10 mouse cellular contexts compared by ENCODE assay signal in genomic region chr5:144875892-144876291, GRCm38 (mm10).
A peak's percentile ranks its signal among the peaks of the same experiment; 100 is the strongest.
DNase-seq lines count a peak whose midpoint lies in the region; ATAC-seq and TF ChIP-seq lines count a peak whose summit lies in the region.
"Had no signal": no experiment of that assay in that cellular context is flagged by ENCODE, and none has a peak within 500 bp of the region (broad histone marks: within the 10 kb centered on the region; RNA-seq: fewer than 3 reads in every experiment).

No protein-coding gene starts in this region.

- no peak for TF ChIP-seq POLR2A in bone marrow, adult 2 months (IDR thresholded peaks at IDR 0.05; ENCODE audit: borderline replicate concordance, control insufficient read depth, low read depth, low read length)
- no peak for TF ChIP-seq POLR2A in embryonic fibroblast, embryonic 13.5 days (IDR thresholded peaks at IDR 0.05; ENCODE audit: low read depth, low read length)

- H3K36me3 ChIP-seq in megakaryocyte, embryonic 14.5 days (replicated peaks; ENCODE audit: low read length), result peaks cover 41% of the 10 kb centered on the region

- peaks cover 12% of the 10 kb centered on the region for H3K27me3 ChIP-seq in megakaryocyte, embryonic 14.5 days (replicated peaks)
- H3K27me3 ChIP-seq: Patski had no signal

- H3K4me1 ChIP-seq in bone marrow, adult 2 months (ENCODE audit: control insufficient read depth, insufficient read depth, low read length), result no peaks in the 10 kb centered on the region
- no peaks in the 10 kb centered on the region for H3K4me1 ChIP-seq in embryonic fibroblast, embryonic 13.5 days (ENCODE audit: control insufficient read depth, insufficient read depth, low read length)
- H3K4me1 ChIP-seq in megakaryocyte, embryonic 14.5 days, result peaks cover 39% of the 10 kb centered on the region

- no peaks in the 10 kb centered on the region; the same call in 1 of the 2 replicates for H3K9me3 ChIP-seq in megakaryocyte, embryonic 14.5 days

- DNase-seq in cerebellum, adult 11 months, result peak; percentile 66
- peak; percentile 62 for DNase-seq in layer of hippocampus, postnatal 36 days
- peak; percentile 52 for DNase-seq in right cerebral cortex, adult 18-20 months

- H3K27ac ChIP-seq in bone marrow, adult 2 months (ENCODE audit: control insufficient read depth, insufficient read depth, low read depth, low read length, poor library complexity), result no peak overlapping the region
- H3K27ac ChIP-seq in embryonic fibroblast, embryonic 13.5 days (ENCODE audit: insufficient read depth, low read length), result no peak overlapping the region
- H3K27ac ChIP-seq: macrophage had no signal

- 4% methylated on average over 13 of the region's 13 CpGs for WGBS in bone marrow, adult 2 months

- no peak overlapping the region for H3K4me3 ChIP-seq in bone marrow, adult 2 months (replicated peaks; ENCODE audit: control insufficient read depth, low read depth, low read length)
- no peak overlapping the region for H3K4me3 ChIP-seq in embryonic fibroblast, embryonic 13.5 days (ENCODE audit: insufficient read depth, low read length)
- peak overlapping the region; percentile 70 for H3K4me3 ChIP-seq in megakaryocyte, embryonic 14.5 days (replicated peaks)

- TF ChIP-seq CTCF in bone marrow, adult 2 months (IDR thresholded peaks at IDR 0.05; ENCODE audit: control insufficient read depth, insufficient read depth, low read length), result peak; percentile 98
- TF ChIP-seq CTCF in embryonic fibroblast, embryonic 13.5 days (IDR thresholded peaks at IDR 0.05; ENCODE audit: borderline replicate concordance, insufficient read depth, low read length), result peak; percentile 99

- no peak for ATAC-seq in cerebellum, adult (ENCODE audit: insufficient number of reproducible peaks, low FRiP score, low TSS enrichment)
- peak; percentile 74 to 76; a peak in 3 of 4 replicates for ATAC-seq in hematopoietic stem cell, adult 5-6 weeks (replicated peaks in 1 of 2; ENCODE audit: insufficient read depth in 1 of 2, low FRiP score in 2 of 2, low TSS enrichment in 1 of 2, low read depth in 1 of 2, poor library complexity in 2 of 2, severe bottlenecking in 2 of 2)
- ATAC-seq: Patski had no signal
